Mouse (Mus musculus): Measurements from ENCODE around the gene Mdfi.

Mdfi gene

GRCm38 (mm10) chr17:47845609-47846008 is 11.1 kb upstream of the Mdfi start:
- no peak for DNase-seq

GRCm38 (mm10) chr17:47843465-47843864 is 9.0 kb upstream of the Mdfi start:
- no peak for DNase-seq

GRCm38 (mm10) chr17:47841931-47842623 is 7.6 kb upstream of the Mdfi start:
- peak; percentile 84 to 91 for DNase-seq

GRCm38 (mm10) chr17:47841521-47841920 is 7.0 kb upstream of the Mdfi start:
- DNase-seq: no peak

DNA sequence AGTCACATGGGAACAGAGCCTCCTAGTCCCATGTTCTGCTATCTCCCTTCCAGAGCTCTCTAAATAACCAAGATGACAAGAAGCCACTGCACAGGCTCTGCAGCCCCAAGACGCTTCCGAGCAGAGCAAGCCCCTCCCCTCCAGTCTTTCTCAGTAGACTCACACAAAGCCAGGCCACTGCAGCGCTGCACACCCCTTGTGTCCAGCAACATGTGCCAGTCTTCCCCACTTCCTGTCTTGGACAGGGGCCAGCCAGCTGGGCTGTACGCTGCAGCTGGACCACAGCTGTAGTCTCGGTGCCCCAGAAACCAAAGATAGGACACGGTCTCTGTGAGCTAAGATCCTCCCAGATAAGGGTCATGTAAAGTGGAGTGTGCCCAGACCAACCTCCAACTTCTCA is 3.3 kb upstream of the Mdfi start:
- peak; percentile 70 to 88 for DNase-seq

DNA sequence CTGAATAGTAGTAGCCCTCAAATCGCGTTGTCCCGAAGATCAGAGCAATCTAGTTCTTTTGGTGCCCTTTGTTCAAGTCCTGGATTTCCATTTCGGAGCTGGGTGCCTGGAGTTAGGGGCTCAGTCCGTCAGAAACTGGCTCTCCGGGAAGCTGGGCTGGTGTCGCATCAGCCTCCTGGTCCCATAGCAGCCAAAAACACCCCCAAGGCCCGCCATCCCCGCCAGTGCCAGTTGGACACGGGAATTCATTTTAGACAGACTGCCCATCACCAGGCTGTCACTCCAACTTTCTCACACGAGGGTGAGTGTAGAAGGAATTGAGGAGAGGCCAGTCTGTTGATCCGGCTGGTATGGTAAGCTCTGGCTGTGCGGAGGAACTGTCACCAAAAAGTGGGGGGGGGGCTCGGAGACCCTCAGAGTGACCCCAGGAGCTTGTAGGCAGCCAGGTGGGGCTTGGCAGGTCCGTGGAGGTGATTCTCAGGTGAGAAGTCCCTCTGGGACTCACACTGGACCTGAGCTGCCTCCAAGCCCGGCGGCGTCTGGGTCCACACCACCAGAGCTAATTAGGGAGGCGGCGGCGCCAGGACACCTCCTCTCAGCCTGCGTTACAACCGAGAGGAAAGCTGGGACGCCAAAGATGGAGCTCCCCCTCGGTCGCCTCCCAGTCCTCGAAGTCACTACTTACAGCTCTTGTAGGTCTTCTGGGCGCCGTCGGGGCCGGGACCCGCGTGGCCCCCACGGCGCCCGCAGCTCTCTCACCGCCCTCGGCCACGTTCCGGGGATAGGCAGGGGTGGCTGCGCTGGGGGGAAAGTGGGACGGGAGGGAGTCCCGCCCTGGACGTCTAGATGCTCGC is 636 bp downstream of the Mdfi start:
- peak in 1 of 2 experiments; percentile 49 for DNase-seq

- peak; percentile 81 to 92 for DNase-seq
Observed at GRCm38 (mm10) chr17:47833029-47833627, 1.4 kb downstream of the Mdfi start.

- DNase-seq: peak; percentile 40 to 53
Observed at GRCm38 (mm10) chr17:47832501-47833028, 1.9 kb downstream of the Mdfi start.

DNA sequence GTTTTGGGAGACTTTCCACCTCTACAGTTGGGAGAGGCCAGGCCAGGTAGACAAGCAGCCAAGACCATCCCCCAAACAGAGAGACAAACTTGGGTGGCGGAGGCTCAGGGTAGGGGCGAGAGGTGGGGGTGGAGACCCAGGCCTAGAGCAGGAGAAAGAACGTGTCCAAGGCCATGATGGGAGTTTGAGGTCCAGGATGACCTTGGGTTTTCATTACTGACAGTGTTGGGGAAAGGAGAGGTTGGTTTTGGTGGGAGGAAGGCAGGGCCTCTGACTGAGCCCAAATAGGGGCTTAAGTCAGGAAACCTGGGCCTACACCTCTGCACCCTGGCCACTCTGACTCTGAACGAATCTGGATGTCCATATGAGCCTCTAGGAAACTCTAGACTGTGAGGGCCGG is 2.7 kb downstream of the Mdfi start:
- DNase-seq: no peak

- DNase-seq: peak in 1 of 2 experiments; percentile 45
Observed at GRCm38 (mm10) chr17:47831161-47831560, 3.3 kb downstream of the Mdfi start.

DNA sequence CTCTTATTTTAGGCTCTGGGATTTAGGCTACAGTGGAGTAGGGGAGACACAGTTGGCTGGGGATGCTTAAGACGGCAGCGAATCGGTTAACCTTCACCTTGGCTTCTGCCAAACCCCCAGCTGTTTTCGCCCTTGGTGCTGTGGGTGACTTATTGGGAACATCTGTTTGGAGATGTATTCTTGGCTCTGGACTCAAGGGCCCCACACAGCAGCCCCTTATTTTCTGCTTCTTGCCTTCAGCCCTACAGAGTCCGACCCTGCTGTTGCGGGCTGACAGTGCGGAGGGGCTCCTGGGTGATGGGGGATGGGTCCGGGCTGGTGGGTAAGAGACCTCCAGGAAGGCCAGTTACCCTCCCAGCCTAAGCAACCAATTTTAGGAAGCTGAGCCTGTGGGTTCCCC is 13.2 kb downstream of the Mdfi start:
- DNase-seq: peak; percentile 41 to 76

- DNase-seq: no peak
Observed at GRCm38 (mm10) chr17:47818038-47818725, 16.3 kb downstream of the Mdfi start.

- DNase-seq: no peak
Observed at GRCm38 (mm10) chr17:47815446-47815845, 19.0 kb downstream of the Mdfi start.

DNA sequence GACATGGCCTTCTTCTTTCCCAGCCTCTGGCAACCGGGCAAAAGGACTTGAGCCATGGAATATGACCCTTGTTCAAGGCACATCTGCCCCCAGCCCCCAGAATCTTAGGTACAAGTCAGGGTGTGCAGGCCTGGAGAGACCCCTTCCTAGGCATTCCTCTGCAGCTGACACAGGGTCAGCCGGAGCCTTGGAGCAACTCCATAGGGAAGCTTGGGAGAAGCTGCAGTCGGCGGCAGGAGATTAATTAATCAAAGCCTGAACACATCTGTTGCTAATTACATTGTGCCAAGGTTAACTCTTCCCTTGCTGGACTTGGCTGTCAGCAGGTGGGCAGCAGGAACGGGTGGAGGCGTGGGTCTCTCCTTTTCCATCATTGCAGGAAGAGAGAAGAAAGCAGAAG is 20.0 kb downstream of the Mdfi start:
- DNase-seq: no peak

DNA sequence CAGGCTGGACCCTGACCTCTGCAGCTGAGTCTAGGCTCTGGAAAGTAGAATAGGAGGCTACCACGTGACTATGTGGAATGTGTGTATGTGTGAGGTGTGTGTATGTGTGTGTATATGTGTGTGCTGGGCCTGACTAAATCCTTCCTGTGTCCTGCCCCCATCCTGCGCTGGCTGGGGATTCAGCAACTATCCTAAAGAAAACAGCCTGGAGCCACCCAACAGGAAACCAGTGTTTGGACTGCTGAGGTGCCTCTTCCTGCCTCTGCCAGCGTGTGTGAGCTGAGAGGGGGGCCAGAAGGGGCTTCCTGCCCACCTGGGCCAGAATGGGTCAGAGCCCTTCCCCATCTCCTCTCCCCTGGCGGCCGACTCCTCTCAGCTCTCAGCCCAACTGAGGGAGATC is 20.9 kb downstream of the Mdfi start:
- peak; percentile 62 to 87 for DNase-seq

DNA sequence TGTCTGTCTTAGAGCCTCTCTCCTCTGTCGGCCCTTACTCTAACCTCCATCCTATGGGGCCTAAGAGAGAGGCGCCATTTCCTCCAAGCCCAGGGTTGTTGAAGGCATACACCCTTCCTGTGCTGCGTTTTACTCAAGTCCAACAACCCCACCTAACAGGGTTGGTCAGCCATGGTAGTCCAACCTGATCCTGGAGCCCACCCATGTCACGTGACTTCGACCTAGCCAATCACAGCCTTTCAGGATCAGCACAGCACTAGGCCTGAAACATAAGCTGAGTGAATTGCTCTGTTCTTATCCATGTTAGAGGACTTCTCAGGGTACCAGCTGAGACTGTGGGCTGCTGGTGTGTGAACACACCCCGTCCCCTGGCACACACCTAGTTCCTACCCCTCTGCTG is 22.3 kb downstream of the Mdfi start:
- DNase-seq: peak in 1 of 2 experiments; percentile 12

DNA sequence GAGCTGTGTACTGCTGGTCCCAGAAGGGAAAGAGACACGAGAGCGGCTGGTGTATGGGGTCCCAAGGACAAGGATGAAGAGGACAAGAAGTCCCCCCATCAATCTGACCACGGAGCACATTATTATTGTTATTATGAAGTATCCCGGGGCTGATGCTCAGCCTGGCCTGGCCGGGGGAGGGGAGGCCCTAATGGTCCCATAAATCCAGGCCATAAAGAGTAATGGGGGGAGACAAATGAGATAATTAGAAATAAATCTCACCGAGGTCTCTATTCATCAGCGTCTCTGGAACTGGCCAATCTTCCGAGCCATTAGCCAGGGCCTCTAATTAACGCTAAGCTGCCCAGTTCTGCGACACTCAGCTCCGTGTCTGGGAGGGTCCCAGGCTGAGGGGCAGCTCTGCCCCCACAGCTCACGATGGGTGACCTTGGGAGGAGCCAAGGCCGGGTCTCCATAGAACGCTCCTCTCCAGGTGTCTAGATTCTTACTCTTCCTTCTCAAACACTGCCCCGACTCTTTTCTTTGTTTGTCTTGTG is 23.2 kb downstream of the Mdfi start:
- no peak for DNase-seq

DNA sequence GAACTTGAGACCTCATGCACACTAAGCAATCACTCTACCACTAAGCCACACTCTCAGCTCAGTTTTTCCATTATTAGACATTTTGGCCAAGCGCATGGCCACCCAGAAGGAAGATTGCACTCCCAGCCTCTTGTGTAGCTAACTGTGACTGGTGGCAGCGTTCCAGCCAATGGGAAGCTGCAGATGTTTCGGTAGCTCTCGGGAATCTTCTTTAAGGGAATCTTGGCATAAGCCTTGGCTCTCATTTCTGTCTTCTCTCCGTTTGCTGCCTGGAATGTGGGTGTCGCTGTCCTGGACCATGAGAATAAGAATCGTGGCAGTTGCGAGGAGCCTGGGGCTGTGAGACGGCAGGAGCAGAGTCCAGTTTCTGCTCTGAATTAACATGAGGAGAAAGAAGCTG is 28.3 kb downstream of the Mdfi start:
- peak; percentile 80 to 92 for DNase-seq

DNA sequence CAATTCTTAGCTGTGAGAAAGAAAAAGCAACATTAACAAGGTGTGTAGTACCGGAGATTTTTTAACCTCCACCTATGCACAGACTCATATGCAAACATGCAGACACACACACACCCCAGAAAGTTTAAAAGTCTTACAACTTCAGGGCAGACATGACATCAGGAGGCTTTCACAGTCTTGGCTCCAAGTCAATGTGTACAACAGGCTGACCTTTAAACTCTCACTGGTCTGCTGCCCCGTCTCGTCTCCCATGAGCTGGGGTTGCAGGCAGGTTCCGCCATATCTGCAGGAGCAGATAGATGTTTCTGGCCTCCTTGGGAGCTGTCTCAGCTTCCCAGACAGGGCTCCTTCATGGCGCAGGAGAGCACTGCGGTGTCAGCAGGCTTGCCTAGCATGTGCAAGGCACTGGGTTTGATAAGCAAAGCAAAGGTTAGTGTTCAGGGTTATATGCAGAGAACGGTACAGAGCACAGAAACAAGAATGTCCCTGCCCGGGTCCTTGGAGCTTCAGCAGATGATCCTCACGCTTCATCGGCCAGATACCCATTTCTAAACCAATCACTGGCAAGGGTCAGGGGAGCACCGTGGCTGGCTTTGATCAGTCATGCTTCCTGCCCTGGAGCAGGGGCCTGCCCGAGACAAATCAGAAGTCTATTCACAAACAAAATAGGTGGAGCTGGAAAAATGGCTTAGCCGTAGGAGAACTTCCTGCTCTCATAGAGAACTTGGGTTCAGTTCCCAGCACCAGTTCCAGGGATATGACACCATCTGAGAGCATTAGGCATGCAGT is 29.2 kb downstream of the Mdfi start:
- DNase-seq: no peak

GRCm38 (mm10) chr17:47803662-47804061 is 30.8 kb downstream of the Mdfi start:
- DNase-seq: no peak

DNA sequence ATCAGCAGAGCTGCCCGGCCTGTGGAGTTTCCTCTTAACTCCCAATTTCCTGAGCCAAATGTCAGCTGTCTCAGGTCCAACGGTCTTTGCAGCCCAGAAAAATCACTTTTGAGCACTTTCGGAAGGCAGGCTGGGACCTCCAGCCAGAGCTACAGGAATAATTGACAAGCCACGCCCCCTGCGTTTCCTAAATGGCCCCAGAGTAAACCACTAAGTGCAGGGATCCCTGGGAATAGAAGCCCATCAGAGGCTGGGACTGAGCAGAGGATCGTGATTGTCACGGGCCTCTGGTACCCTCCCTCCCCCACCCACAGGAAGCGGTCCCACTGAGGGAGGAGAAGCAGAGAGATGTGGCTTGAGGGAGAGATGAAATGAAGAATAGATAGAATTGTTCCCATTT is 31.7 kb downstream of the Mdfi start:
- no peak for DNase-seq

DNA sequence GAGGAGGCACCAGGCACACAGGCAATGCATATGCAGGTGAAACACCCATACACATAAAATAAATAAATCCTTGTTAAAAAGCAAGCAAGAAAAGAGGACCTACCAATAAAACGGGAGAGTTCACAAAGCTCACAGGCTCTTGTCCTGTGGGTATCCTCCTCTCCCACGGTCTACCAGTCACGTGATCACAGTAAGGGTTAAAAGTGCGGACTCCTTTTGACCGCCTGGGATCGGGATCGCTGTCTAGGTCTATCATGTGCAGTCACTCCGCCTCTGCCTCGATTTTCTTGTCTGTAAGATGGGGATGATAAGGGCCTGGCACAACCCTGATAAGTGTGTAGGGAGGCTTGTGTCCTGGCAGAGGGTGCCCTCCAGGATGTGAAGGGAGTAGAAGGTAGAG is 37.1 kb downstream of the Mdfi start:
- DNase-seq: no peak
